Mouse (Mus musculus) retina, embryonic 14.5 days (tissue): ENCODE measurements around the gene Dclre1c.
"Not testable (repeated sequence)": the region's sequence is repeated elsewhere in the genome, so short reads cannot be mapped to it uniquely, and the experiment has no call there.

Experiments
- DNase-seq: peaks from one replicate; pipeline ENCODE4 v3.0.0-alpha.2; 2015; ENCODE audit warnings: low spot score

The Dclre1c gene

DNA sequence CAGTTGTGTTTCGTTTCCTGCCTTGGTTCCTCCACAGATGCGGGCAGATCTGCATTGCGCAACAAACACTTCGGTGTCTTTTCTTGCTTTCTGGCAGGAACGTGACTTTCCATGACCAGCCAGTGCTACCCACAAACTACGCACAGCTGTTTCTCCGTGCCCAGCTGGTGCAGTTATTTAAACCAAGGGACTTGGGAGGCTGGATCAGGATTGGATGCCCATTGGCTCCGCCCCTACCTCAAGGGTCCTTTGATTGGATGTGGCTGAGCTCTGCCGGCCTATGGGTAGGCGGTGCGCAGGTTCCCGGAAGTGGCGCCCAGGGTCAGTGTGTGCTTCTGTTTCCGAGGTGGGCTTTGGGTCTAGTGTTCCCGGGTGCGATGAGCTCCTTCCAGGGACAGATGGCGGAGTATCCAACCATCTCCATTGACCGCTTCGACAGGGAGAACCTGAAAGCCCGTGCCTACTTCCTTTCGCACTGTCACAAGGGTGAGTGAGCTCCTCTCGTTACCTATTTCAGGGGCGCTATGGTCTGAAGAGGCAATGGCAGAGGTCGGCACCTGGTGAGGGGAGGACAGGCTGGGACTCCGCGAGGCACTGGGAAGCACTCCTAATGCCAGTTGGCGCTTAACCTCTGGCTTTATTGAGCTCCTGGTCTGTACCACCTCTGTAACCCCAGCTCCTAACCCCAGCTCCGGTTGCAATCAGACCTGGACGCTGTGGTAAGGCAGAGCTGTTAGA, at the start of gene Dclre1c:
Gene Dclre1c, plus strand, starts transcription at position 291 of the 738 bp plus-strand sequence.
- peak; percentile 94 for DNase-seq

DNA sequence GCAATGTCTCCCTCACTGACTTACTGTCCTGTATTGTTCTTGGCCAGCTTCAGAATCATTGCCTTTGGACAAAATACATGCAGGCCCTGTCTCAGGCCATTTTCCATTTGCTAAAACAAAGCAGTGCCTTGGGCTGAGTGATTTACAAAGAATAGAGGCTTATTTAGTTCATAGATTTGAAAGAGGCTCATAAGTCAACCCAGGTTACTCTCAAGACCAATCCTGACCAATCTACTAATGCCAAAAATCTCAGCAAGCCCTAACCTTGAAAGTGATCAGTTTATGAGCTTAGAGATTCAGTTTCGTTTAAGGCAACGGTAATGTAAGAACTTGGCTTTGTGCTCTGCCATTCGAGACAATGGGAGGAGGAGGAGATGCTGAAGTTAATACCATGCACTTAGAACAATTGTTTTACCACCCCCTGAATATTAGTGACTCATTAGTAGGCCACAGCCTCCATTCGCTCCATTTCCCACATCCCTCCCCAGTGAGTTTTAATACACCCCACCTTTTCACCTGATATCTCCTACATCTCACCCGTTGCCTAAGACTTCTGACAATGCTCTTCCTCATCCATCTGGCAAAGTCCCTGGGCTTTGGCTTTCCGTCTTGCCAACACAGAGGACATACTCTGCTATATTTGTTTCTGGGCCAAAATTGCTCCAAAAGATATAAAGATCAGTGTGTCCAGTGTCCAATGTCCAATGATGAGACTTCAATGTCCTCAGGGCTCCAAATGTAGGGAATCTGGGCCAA, 36.6 kb upstream of the Dclre1c start:
- no peak for DNase-seq

DNA sequence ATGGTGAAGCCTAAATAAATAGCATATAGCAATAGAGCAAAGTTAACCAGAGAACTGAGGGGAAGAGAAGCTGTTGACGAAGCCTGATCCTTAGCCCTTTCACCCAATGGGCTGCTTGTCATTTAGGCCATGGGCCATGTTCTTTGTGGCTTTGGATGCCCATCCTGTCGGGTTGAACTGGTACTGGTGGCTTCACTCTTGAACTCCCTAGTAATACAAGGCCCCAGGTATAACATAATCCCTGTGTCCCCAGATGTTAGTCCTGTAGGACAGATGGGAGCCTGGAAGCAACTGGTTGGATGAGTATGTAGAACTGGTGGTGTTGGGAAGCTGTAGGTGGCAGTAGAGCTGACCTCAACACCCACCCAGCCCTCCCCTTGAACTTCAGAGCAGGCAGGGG, 32.0 kb upstream of the Dclre1c start:
- no peak for DNase-seq

DNA sequence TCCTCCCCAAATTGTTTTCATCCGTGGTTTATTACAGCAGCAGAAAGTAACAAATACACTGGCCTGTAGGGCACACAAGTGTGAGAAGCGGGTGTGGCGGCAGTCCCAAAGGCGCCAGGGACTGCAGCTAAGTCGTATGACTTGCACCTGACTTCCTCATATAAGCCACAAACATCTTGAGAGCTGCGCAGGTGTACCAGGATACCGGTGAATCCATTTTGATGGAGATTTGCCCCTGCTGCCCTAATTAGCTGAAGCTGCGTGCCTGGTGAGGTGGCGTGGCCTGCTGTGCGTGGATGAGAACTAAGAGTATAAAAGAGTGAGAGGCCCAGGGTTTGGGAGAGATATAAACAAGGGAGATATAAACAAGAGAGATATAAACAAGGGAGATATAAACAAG, 26.8 kb upstream of the Dclre1c start, which contains the start of gene Olah:
Gene Olah, minus strand, starts transcription at position 101 of the 400 bp plus-strand sequence.
- DNase-seq, result not testable (repeated sequence)

DNA sequence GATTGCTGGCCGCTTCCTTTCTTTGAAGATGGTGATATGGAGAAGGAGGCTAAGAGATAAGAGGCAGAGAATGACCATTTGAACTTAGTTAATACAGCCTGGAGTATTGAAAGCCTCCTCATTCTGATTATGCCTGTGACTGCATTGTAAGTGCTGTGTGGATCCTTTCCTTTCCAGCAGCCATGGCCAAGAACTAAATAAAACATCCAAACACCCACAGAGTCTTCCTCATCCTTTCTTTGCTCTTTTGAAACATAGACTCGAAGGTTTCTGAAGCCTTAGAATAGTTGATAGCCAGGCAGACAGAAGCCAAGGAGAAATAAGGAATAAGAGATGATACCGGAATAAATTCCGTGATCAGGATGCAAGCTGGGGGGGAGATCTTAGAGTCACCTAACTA, 17.9 kb upstream of the Dclre1c start:
- DNase-seq, result no peak

DNA sequence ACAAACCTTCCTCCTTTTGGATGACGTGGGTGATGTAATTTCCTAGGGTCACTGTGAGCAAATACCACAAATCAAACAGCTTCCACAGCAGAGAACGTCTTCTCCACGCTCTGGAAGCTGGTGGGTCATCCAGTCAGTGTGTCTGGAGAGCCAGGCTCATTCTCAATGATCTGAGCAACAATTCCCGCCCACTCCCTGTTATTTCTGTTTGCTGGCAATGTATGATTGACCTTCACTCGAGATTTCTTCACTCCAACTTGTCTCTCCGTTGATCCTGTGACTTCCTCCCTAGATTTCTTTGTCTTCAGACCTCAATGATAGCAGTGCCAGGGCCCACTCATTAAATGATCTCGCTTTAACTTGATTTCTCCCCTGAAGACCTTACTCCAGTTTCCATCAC, 16.2 kb upstream of the Dclre1c start:
- no peak for DNase-seq

DNA sequence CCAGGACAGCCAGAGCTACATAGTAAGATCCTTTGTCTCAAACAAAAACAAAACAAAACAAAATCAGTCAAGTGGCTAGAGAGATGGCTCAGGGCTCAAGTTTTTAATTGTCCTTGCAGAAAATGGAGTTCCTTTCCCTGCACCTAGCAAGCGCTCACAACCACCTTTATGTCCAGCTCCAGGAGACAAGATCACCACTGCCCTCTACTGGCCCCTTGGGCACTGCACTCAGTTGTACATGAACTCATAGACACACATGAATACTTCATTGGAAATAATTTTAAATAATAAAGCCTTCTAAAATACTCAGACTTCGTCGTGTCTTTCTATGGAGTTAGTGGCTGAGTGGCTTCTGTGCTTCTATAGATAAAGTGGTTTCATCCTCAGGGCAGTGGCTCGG, 9.7 kb upstream of the Dclre1c start:
- peak; percentile 81 for DNase-seq

DNA sequence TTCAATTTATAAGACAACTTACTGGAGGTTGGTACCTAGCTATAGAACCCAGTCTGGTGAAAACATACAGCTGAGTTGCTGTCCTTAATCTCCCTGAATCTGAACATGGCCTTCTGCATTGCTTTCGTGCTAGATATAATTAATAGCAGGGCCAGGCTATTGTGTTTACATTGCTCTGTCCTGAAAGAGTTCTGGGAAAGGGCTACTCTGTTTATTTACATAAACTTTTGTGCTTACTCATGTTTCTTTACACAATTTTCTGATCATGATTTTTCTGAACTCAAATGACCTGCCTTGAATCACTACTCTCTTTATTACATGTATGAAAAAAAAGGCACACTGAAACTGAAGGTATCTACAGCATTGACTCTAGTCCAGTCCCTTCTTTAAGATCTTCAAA, 8.3 kb upstream of the Dclre1c start:
- DNase-seq, result no peak

DNA sequence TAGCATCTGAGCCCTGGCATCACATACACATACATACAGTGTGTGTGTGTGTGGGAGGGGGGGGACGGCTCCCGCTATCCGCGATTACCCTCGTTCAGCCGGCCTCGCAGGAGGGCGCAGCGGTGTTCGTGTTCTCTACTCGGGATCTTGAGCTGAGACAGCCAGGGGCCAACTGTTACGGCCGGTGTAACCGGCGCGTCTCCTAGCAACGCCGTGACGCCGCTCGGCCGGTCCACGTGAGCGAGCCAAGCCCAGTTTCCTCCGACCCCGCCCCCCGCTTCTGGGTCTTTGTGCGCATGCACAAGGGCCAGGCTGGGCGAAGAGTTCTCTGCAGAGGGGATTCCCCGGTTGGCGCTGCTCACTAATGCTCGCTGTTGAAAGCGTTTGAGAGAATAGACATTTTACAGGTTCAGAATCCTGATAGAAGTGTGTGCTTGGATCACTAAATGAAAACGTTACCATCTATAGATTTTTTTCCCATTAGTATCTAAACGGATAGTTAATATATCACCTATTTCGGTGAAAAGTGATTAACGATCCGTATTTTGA, 5.0 kb upstream of the Dclre1c start:
- DNase-seq, result peak; percentile 97

DNA sequence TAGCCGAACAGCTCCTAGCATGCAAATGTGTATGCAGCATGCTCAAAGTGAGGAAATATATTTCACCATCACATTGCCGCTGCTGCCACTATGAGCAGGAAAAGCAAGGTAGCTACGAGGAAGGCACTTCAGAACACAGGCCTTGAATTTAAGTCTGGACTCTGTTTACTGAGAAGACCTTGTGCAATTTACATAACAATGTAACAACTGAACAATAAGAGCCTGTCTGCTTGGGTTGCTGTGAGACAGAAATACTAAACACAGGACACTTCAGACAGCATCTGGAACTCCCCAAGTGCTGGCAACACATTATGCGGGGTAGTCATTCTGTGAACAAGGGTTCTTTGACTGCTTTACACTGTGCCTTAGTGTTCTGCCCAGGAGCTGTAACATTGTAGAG, 3.8 kb upstream of the Dclre1c start:
- no peak for DNase-seq

DNA sequence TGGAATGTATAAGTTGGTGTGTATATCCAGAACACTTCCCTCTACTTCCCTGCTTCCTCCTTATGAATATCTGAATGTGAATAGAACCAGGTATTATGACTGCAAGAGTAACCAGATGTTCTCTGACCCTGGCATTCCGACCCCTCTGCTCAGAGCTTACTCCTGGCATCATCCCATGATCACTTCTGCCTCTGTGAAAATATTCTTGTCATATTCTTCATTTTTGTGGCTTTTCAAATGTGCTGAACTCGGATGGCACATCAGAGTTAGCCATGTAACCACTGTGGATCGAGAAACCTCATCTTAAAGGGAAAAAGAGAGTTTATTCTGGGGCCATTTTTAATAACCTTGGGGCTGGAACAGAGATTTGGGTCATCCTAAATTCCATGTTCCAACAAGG, 1.4 kb upstream of the Dclre1c start, which contains the start of gene Meig1:
Gene Meig1, minus strand, starts transcription at position 101 of the 400 bp plus-strand sequence.
- DNase-seq, result no peak

DNA sequence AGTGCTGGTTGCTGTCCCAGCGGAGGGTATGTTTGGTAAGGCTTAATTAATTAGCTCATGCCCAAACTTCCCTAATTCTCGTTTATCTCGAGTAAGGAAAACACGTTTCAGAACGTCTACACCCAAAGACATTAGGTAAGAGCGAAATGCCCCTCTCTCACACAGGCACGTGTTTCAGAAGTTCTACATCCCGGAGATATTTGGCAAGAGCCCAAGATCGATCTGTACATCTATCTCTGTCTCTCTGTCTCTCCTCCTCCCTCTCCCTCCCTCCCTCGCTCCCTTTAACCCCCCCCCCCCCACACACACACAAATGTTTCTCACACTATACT, 614 bp downstream of the Dclre1c start:
- DNase-seq, result no peak

DNA sequence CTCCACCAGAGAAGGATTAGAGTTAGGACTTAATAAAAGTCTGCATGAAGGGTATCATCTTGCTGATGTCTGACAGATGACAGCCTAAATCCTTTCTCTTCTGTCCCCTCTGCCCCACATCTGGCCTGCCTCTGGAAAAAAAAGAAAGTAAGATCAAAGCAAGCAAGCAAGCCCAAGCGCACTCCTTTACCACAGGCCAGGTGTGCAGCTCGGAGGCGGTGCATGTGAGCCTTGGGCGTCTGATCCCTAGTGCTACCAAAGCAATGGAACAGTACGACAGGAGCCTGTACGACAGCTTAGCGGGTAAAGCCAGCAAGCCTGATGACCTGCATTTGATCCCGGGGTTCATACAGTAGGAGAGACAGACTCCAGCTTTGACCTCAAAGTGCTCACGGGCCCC, 7.0 kb downstream of the Dclre1c start:
- DNase-seq, result no peak

DNA sequence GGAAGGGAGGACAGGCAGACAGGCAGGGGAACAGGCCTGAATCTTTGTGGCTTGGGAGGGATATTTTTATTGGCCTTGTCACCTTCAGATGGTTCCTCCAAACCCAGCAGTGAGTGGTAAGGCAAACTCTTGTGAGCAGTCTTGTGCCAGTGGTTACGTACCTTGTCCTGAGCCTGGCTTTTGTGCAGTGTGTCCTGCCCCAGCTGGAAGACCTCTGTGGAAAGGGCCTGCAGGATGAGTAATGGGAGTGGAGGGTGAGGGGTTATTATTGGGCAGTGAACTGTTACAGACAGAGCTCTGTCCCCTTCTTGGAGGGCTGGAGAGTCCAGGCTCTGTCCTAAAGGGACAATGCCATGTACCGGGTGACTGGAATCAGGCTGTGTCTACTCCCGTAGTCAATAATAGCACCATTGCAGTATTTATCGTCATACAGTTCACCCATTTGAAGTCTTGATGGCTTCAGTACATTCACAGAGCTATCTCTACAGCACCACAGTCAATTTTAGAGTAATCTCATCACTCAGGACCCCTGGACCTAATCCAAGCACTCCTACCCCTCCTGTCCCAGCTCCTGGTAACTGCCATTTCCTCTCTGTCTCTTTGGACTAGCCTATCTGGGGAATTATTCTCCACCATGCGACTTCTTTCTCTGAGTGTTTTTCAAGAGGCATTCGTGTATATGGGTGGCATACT, 11.6 kb downstream of the Dclre1c start:
- DNase-seq, result no peak

DNA sequence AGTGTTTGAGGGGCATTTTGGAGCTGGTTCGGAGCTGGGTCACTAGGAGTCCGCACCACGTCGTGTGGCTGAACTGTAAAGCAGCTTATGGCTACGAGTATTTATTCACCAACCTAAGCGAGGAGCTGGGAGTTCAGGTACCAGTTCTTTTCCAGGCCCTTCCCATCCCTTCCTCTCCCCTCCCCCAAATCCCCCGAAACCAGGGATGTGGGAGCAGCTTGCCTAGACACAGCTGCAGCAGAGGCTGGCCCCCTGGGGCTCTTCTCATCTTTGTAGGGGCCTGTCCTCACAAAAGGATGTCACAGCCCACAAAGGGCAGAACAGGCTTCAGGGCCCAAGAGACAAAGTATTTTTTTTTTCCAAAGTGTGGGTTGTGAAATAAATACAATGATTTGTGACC, 14.0 kb downstream of the Dclre1c start:
- no peak for DNase-seq

DNA sequence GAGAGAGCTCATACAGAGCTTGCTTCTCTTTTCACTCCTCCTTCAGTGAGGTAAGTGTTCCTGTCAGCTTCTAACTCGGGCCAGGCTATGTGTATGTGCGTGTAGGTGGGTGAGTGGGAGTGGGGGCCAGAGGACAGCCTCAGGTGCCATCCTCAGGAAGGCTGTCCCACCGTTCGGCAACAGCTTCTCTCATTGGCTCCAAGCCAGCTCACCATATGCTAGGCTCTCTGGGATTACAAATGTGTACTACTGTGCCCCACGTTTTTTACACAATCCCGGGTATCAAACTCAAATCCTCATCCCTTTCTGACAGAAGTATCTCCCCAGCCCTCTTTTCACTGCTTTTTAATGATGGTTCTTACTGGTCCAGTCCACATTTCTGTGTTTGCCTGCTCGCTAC, 20.3 kb downstream of the Dclre1c start:
- no peak for DNase-seq

DNA sequence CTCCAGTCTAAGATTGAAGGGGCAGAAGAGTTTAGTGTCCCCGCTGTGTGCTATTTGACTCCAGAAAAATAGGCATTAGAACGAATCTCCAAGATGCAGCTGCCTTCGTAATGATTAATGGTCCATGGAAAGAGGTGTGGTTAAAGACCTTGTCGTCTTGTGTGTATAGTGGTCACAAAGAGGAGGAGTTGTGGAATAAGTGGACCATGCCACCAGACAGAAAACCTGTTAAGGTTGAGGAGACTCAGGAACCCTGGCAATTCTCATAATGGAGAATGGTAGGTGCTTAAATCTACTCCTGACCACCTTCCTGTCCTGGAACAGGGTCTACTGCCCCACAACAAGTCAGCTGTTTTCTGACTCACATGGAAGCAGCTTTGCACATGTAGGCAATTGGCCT, 22.1 kb downstream of the Dclre1c start:
- DNase-seq, result no peak

DNA sequence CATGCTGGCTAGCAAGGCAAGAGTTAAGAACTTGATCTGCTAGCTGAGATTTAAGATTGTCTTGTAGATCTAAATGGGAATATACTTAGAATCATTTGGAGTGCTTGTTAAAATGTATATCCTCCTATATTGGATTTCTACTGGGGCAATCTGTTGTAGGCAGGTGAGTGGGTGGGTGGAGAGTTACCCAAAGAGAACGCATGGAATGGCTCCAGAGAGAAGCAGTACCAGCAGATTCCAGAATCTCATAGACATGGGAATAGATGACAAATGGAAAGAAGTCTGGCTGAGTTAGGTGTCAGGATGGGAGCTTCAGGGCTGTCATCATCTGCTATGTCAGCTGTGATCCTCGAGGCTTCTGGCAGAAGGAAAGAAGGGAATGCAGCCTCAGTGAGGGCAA, 25.5 kb downstream of the Dclre1c start:
- DNase-seq, result no peak

DNA sequence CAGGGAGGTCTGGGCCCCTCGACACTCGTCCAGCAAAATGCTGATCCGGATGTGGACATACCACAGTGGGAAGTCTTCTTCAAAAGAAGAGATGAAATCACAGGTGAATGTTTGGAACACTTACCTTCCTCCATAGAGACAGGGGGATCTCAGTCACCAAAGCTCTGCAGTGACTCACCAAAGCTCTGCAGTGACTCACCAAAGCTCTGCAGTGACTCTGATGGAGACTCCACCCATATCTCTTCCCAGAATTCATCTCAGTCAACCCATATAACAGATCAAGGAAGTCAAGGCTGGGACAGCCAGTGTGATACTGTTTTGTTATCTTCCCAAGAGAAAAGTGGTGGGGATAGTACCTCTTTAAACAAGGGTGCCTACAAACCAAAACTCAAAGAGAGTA, 29.2 kb downstream of the Dclre1c start:
- no peak for DNase-seq

DNA sequence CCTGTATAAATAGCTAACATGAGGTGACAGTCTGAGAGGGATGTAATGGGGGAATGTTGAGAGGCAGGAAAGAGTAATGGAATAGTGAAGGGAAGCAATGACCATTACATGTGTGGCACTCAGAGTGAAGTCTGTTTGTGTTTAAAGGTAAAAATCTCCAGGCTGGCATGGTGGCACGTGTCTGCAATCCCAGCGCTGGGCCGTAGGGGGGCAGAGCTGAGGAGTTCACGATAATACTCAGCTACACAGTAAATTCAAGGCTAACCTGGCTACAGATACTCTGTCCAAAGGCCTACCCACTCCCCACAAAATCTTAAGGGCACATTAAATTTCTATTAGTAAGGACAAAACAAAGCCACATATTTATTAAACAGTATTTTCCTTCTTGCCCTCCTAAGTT, 32.7 kb downstream of the Dclre1c start:
- DNase-seq, result no peak

DNA sequence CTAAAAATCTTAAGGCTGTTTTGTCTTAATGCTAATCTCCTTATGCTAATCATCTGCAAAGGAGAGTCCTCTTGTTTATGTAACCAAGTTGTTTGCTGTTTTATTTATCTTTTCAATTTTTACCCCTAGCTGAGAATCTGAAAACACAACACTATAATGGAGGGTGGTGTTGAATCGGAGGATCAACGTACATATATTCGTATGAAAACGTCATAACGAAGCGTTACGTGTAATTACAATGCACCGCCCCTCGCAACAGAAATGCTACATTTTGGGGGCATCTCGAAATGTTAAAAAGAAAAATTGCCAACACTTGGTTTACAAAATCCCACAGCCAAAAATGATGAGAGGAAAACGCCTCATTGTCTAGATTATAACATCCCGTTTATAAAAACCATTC, 50.0 kb downstream of the Dclre1c start:
- no peak for DNase-seq

DNA sequence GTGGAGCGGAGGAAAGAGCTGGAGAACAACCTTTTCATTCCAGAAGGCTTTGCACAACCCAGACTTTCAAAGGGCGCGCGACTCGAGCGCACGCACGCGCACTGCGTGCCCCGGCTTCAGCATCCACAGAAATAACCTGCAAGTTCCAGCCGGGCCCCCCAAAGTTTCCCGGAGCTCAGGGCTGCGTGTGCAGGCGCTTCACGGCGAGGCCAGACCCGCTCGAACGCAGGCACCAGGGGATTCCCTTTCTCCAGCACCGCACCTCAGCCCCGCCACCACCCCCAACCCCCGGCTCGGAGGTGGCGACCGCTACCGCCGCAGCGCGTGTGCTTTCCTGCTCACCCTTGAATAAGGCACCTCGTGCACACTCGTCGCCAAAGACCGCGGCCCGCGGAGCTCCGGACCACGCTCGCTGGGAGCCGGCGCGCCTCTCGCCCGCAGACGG, 50.5 kb downstream of the Dclre1c start:
- DNase-seq, result peak; percentile 65

DNA sequence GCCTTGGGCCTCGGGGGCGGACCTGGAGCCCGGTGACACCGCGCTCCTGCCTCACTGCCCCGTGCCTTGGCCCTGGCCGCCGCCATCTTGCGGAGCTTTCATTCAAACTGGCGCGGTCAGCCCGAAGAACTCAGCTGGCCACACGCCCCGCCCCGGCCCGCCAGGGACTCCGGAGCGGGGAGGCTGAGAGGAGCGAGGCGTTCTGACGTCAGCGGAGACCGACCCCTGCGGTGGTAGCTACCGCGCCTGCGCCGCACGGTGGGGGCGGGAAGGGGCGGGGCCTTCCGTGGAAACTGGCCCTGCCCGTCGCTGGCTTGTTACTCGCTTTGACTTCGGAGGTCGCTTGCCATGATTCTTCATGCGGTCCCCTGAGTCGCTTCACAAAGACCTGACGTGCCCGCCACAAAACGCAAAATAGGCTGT, 50.9 kb downstream of the Dclre1c start, which contains the start of gene Suv39h2:
Gene Suv39h2, minus strand, starts transcription at position 171 of the 423 bp plus-strand sequence.
- peak; percentile 98 for DNase-seq
